Mouse (Mus musculus) thymus, adult 2 months (tissue): ENCODE results near the gene Ddx39. TPM values are rescaled to one million over a fixed set of nuclear protein-coding genes. Genes with fewer than 3 reads are reported as not detected.

Experiments used
- DNase-seq: peaks from one replicate; pipeline ENCODE4 v3.0.0; 2021
- H3K27ac ChIP-seq: fragments of 200-500 bp; 2 replicates; pipeline ENCODE4 v1.5.1; 2012; ENCODE audit warnings: low read length, control low read depth; ENCODE audit not compliant: control insufficient read depth, insufficient read depth
- H3K27me3 ChIP-seq: fragments of 200-500 bp; 2 replicates; pipeline ENCODE4 v1.6.1; 2012; ENCODE audit warnings: mild to moderate bottlenecking, low read length, moderate library complexity, mixed read lengths; ENCODE audit not compliant: control insufficient read depth, insufficient read depth
- H3K36me3 ChIP-seq: fragments of 200-500 bp; 2 replicates; pipeline ENCODE4 v1.6.1; 2012; ENCODE audit warnings: mild to moderate bottlenecking, low read length, moderate library complexity; ENCODE audit not compliant: control insufficient read depth, insufficient read depth
- H3K4me1 ChIP-seq: fragments of 200-500 bp; replicated peaks from 2 replicates; pipeline ENCODE4 v1.6.1; 2012; ENCODE audit warnings: low read length; ENCODE audit not compliant: control insufficient read depth, insufficient read depth
- H3K4me3 ChIP-seq: fragments of 200-500 bp; 2 replicates; pipeline ENCODE4 v1.5.1; 2012; ENCODE audit warnings: mild to moderate bottlenecking, low read length, control low read depth, moderate library complexity; ENCODE audit not compliant: control insufficient read depth, insufficient read depth
- CTCF ChIP-seq: fragments of 200-500 bp; IDR thresholded peaks from 2 replicates; pipeline ENCODE4 v1.5.1; 2012; ENCODE audit warnings: mild to moderate bottlenecking, control low read depth, low read length, moderate library complexity, borderline replicate concordance; ENCODE audit not compliant: control insufficient read depth, poor library complexity, insufficient read depth; ENCODE audit errors: extremely low read depth
- POLR2A ChIP-seq: fragments of 200-500 bp; IDR thresholded peaks from 2 replicates; pipeline ENCODE4 v1.6.1; 2012; ENCODE audit warnings: mild to moderate bottlenecking, low read length, control low read depth, moderate library complexity; ENCODE audit not compliant: control insufficient read depth, poor library complexity, insufficient read depth; ENCODE audit errors: extremely low read depth
- WGBS: fragments of 180-500 bp; shearing (Covaris S2); methylation state at CpG from one replicate; pipeline ENCODE4 v1.1.7; 2018; 5-methylcytosine and 5-hydroxymethylcytosine counted together
- polyA plus RNA-seq: library from polyadenylated mRNA; depleted of rRNA; stranded (reverse); fragments of >200 nt; gene quantifications from 2 replicates; pipeline ENCODE4 v1.2.3, GENCODE M21; 2012

Gene Ddx39
- polyA plus RNA-seq, 1 experiment = 157 TPM

DNA sequence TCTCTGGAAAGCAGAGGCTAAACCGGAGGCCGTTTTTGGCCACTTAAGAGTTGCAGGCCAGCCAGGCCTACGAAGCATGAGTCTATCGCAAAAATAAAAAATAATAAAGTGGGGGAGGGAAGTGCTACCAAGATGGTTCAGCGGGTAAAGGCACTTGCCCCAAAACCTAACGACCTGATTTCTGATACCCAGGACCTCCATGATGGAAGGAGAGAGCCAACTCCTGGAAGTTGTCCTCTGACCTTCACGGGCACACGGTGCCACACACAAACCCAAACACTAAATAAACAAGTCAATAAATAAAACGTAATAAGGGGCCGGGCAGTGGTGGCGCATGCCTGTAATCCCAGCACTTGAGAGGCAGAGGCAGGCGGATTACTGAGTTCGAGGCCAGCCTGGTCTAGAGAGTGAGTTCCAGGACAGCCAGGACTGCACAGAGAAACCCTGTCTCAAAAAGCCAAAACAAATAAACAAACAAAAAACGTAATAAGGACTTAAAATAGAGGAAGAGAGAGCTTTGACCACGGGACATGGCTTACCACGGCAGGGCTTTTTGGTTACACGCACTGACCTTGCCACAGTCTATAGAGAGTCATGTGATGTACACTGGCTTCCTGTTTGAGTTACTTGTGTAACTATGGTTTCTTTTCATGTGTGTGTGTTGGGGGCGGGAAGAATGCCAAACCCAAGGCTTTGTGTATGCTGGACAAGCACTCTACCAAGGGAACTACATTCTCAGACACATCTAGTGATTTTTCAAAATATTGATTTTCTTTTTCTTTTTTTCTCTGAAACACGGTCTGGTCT lies 27.1 kb downstream of the Ddx39 start:
- H3K4me3 ChIP-seq = peak overlapping the region; percentile 95
- 66% methylated on average over 19 of the region's 19 CpGs for WGBS
- TF ChIP-seq POLR2A (no peak), CTCF (no peak)
- H3K27me3 ChIP-seq = no peaks in the 10 kb centered on the region
- H3K36me3 ChIP-seq = no peaks in the 10 kb centered on the region
- H3K27ac ChIP-seq = peak overlapping the region; percentile 40; the same call in 1 of the 2 replicates
- H3K4me1 ChIP-seq = peaks cover 45% of the 10 kb centered on the region
- DNase-seq = peak; percentile 44

DNA sequence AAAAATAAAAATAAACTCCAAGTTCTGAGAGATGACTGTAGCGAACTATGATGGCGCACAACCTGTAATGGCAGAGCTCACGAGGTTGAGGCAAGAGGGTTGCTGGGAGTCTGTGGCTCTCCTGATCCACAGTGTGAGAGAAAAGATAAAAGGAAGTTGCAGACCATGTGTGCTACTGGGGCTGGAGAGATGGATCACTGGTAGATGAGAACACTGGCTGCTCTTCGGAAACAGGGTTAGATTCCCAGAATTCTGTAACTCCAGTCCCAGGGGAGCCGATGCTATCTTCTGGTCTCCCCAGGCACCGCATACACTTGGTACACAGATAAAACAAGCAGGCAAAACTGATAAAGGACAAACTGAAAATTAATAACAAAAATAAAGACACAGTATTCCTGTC lies 28.0 kb downstream of the Ddx39 start:
- 93% methylated on average over 6 of the region's 6 CpGs for WGBS
- Histone ChIP-seq H3K4me1 (peaks cover 42% of the 10 kb centered on the region), H3K36me3 (no peaks in the 10 kb centered on the region), H3K27me3 (no peaks in the 10 kb centered on the region), H3K27ac (peak overlapping the region; percentile 39; the same call in 1 of the 2 replicates), H3K4me3 (no peak overlapping the region)
- no peak for DNase-seq
- TF ChIP-seq CTCF (no peak), POLR2A (no peak)

DNA sequence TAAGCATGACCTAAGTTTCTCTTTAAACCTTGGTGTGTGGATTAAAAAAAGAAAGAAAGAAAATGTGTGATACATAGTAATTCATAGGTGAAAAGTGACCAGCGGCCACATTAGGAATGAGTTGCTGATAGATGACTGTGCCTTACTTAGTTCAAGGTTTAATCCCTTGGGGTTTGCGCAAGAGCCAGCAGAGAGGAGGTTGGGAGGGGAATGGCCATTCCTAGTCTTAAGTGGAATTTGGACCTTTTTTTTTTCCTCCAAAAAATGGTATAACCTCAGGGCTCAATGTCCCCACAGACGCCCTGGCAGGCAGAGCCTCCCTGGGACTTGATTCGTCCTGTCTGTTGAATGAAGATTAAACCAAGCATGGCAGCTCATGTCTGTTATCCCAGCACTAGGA lies 29.1 kb downstream of the Ddx39 start:
- Histone ChIP-seq H3K4me3 (no peak overlapping the region), H3K27ac (no peak overlapping the region), H3K27me3 (no peaks in the 10 kb centered on the region), H3K36me3 (no peaks in the 10 kb centered on the region), H3K4me1 (peaks cover 41% of the 10 kb centered on the region)
- no peak for DNase-seq
- no peak for TF ChIP-seq POLR2A
- TF ChIP-seq CTCF = no peak
- 92% methylated on average over 4 of the region's 4 CpGs for WGBS

DNA sequence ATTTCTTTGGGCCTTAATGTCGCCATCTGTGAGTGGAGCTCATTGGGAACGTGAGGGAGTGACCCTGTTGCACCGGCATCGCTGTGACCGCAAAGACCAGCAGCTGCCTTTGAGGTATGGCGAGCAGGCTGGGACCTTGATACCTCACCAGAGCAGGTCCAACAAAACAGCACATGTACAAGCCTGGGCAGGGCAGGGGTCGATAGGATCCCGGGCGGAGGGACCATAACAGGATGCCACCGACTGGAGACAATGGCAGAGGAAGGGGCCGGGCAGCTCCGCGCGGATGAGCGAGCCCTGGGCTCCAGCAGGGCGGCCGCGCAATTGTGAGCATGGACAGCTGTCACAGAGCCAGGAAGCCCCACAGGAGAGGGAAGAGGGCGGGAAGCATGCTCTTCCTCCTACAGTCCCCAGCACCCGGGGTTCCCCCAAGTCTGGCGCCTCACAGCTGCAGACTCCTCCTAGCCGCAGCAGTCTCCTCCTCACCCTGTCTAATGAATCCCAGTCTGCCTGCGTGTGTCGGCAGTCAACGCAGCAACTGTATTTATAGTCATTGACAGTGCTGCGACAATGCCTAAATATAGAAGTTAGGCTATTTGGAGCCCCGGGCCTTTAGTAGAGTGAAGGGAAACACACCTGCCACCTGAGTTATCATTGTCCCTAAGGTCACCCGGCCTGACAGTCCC lies 32.8 kb downstream of the Ddx39 start:
- Histone ChIP-seq H3K27ac (peak overlapping the region; percentile 79), H3K4me1 (peaks cover 39% of the 10 kb centered on the region), H3K36me3 (no peaks in the 10 kb centered on the region), H3K4me3 (peak overlapping the region; percentile 26), H3K27me3 (no peaks in the 10 kb centered on the region)
- TF ChIP-seq POLR2A = 0 out of 2 replicates have a peak, but pooled peaks have one; percentile 19
- no peak for TF ChIP-seq CTCF
- 2% methylated on average over 28 of the region's 28 CpGs for WGBS
- peak; percentile 59 for DNase-seq

DNA sequence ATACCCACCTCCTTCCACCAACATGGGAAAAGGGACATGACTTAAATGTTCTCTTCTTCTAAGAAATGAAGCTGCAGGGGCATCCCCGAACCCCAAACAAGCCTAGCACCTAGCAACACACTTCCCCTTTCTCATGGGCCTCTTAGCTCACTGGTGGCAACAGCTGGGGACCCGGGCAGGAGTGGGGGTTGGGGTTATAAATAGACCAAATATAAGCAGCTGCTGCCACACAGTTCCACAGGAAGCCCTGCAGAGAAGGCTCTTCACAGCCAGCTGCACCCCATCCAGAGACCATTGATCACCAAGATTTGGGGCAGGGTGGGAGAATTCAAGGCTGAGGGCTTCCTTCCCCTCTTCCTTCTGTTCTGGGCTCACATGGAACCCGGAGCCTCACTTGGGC lies 33.7 kb downstream of the Ddx39 start:
- Histone ChIP-seq H3K4me1 (peaks cover 39% of the 10 kb centered on the region), H3K27ac (peak overlapping the region; percentile 84), H3K27me3 (no peaks in the 10 kb centered on the region), H3K36me3 (no peaks in the 10 kb centered on the region), H3K4me3 (no peak overlapping the region)
- WGBS = 0% methylated on average over 3 of the region's 3 CpGs
- no peak for TF ChIP-seq CTCF
- peak; percentile 62; the same call in 1 of the 2 replicates for TF ChIP-seq POLR2A
- peak; percentile 85 for DNase-seq

DNA sequence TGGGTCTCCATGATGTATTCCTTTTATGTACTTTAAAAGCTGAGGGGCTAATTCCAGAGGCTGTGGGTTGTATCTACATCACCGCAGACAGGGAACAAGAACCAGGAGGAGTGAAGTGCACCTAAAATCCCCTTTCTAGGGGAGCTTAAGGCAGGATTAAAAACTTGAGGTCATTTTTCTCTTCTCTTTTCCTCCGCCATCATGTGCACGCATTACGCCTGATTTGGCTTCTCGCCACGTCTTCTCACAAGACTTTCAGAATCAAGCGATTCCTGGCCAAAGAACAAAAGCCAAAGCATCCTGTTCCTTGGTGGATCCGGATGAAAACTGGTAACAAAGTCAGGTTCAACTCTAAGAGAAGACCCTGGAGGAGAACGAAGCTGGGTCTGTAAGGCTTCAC lies 34.3 kb downstream of the Ddx39 start:
- 41% methylated on average over 9 of the region's 9 CpGs for WGBS
- no peak for DNase-seq
- H3K27me3 ChIP-seq = no peaks in the 10 kb centered on the region
- no peaks in the 10 kb centered on the region for H3K36me3 ChIP-seq
- TF ChIP-seq POLR2A = no peak
- no peak for TF ChIP-seq CTCF
- peaks cover 39% of the 10 kb centered on the region for H3K4me1 ChIP-seq
- H3K4me3 ChIP-seq = no peak overlapping the region
- H3K27ac ChIP-seq = peak overlapping the region; percentile 84
